In the genomic region with DNA sequence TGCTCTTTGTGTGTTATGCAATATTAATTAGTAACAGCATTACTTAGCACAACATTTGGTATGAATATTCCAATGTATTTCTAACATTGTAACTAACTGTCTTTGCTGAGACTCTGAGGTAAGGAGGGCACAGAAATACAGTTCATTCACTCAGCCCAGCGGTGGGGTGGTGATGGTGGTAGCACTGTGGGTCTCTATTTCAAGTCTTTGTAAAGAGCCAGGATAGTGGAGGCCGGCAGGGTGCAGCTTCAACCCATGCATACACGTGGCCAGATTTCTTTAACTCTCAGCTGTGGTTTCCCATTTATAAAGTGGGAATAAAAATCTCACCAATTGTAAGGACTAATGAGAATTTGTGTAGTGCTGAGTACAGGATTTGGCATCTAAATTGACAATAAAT, we compare ENCODE assay signal across 23 mouse cellular contexts.
DNase-seq lines count a peak whose midpoint lies in the region; ATAC-seq and TF ChIP-seq lines count a peak whose summit lies in the region.
"Had no signal": no experiment of that assay in that cellular context is flagged by ENCODE, and none has a peak within 500 bp of the region (broad histone marks: within the 10 kb centered on the region; RNA-seq: fewer than 3 reads in every experiment).

No protein-coding gene starts in this region.

- DNase-seq in forebrain, embryonic 14.5 days (ENCODE audit: low spot score) = peak; percentile 5
- no peak for DNase-seq in forebrain, embryonic 11.5 days (ENCODE audit: low spot score)
- no peak for DNase-seq in forebrain, postnatal 0 days
- peak; percentile 32 for DNase-seq in brain, embryonic 14.5 days (ENCODE audit: low read depth)
- DNase-seq in urinary bladder, adult 2 months (ENCODE audit: low spot score) = no peak
- DNase-seq: adrenal gland, adult 2 months; adrenal gland, adult 8-10 months; adrenal gland, postnatal 10 days; adrenal gland, postnatal 14 days; adrenal gland, postnatal 25 days; adrenal gland, postnatal 36 days; B cell, adult 2 months; cerebellum, adult 11 months; cerebellum, adult 11-12 months; cerebellum, adult 18-20 months had no signal

- WGBS in forebrain, embryonic 13.5 days = 42% methylated on average over 3 of the region's 3 CpGs
- 30% methylated on average over 3 of the region's 3 CpGs for WGBS in forebrain, embryonic 15.5 days
- WGBS in forebrain, embryonic 14.5 days = 31% methylated on average over 3 of the region's 3 CpGs
- WGBS in forebrain, embryonic 11.5 days = 80% methylated on average over 3 of the region's 3 CpGs
- WGBS in forebrain, embryonic 16.5 days = 37% methylated on average over 3 of the region's 3 CpGs
- WGBS in forebrain, postnatal 0 days = 24% methylated on average over 3 of the region's 3 CpGs

- TF ChIP-seq POLR2A in brain, embryonic 14.5 days (IDR thresholded peaks at IDR 0.05; ENCODE audit: borderline replicate concordance, extremely low read depth, insufficient read depth, insufficient read length, poor library complexity, severe bottlenecking) = no peak

- peaks cover 33% of the 10 kb centered on the region for H3K36me3 ChIP-seq in forebrain, embryonic 13.5 days (ENCODE audit: poor library complexity, severe bottlenecking)
- H3K36me3 ChIP-seq in forebrain, embryonic 15.5 days = peaks cover 19% of the 10 kb centered on the region
- peaks cover 29% of the 10 kb centered on the region; the same call in 1 of the 2 replicates for H3K36me3 ChIP-seq in forebrain, embryonic 14.5 days (ENCODE audit: control insufficient read depth, insufficient read depth, low read length)
- H3K36me3 ChIP-seq in forebrain, embryonic 11.5 days (ENCODE audit: control insufficient read depth, insufficient read depth, low read length) = no peaks in the 10 kb centered on the region
- 0 out of 2 replicates have a peak, but pooled peaks cover 2% of the 10 kb centered on the region for H3K36me3 ChIP-seq in forebrain, embryonic 16.5 days (ENCODE audit: control insufficient read depth, insufficient read depth)
- peaks cover 13% of the 10 kb centered on the region for H3K36me3 ChIP-seq in forebrain, postnatal 0 days (ENCODE audit: insufficient read depth)

- H3K9me3 ChIP-seq in forebrain, embryonic 13.5 days (replicated peaks) = no peaks in the 10 kb centered on the region
- H3K9me3 ChIP-seq in forebrain, embryonic 15.5 days = no peaks in the 10 kb centered on the region
- no peaks in the 10 kb centered on the region for H3K9me3 ChIP-seq in forebrain, embryonic 14.5 days (replicated peaks; ENCODE audit: control insufficient read depth, low read length)
- H3K9me3 ChIP-seq in forebrain, embryonic 11.5 days (ENCODE audit: control insufficient read depth, low read length) = no peaks in the 10 kb centered on the region
- no peaks in the 10 kb centered on the region for H3K9me3 ChIP-seq in forebrain, embryonic 16.5 days (ENCODE audit: control insufficient read depth, low read length)
- no peaks in the 10 kb centered on the region for H3K9me3 ChIP-seq in forebrain, postnatal 0 days (ENCODE audit: low read length)
- H3K9me3 ChIP-seq: G1E had no signal

- no peak overlapping the region for H3K9ac ChIP-seq in forebrain, embryonic 13.5 days
- H3K9ac ChIP-seq in forebrain, embryonic 15.5 days (replicated peaks) = no peak overlapping the region
- no peak overlapping the region for H3K9ac ChIP-seq in forebrain, embryonic 14.5 days (ENCODE audit: low read length)
- H3K9ac ChIP-seq in forebrain, embryonic 11.5 days (ENCODE audit: low read length) = no peak overlapping the region
- no peak overlapping the region for H3K9ac ChIP-seq in forebrain, embryonic 16.5 days (replicated peaks; ENCODE audit: low read depth, low read length)
- no peak overlapping the region for H3K9ac ChIP-seq in forebrain, postnatal 0 days

- no peak overlapping the region for H3K4me3 ChIP-seq in forebrain, embryonic 13.5 days
- H3K4me3 ChIP-seq in forebrain, embryonic 15.5 days = no peak overlapping the region
- no peak overlapping the region for H3K4me3 ChIP-seq in forebrain, embryonic 14.5 days (ENCODE audit: low read depth, low read length)
- no peak overlapping the region for H3K4me3 ChIP-seq in forebrain, embryonic 11.5 days (ENCODE audit: low read depth, low read length)
- H3K4me3 ChIP-seq in forebrain, embryonic 16.5 days (replicated peaks; ENCODE audit: low read length) = no peak overlapping the region
- no peak overlapping the region for H3K4me3 ChIP-seq in forebrain, postnatal 0 days (ENCODE audit: low read depth, low read length)

- H3K4me2 ChIP-seq in forebrain, embryonic 13.5 days = no peak overlapping the region
- no peak overlapping the region for H3K4me2 ChIP-seq in forebrain, embryonic 15.5 days (replicated peaks)
- H3K4me2 ChIP-seq in forebrain, embryonic 14.5 days (ENCODE audit: low read length) = no peak overlapping the region
- H3K4me2 ChIP-seq in forebrain, embryonic 11.5 days (ENCODE audit: low read depth, low read length, severe bottlenecking) = no peak overlapping the region
- no peak overlapping the region for H3K4me2 ChIP-seq in forebrain, embryonic 16.5 days (ENCODE audit: low read length)
- H3K4me2 ChIP-seq in forebrain, postnatal 0 days (ENCODE audit: low read depth) = no peak overlapping the region

- no peak overlapping the region for H3K27ac ChIP-seq in forebrain, embryonic 13.5 days
- H3K27ac ChIP-seq in forebrain, embryonic 15.5 days (replicated peaks) = no peak overlapping the region
- H3K27ac ChIP-seq in forebrain, embryonic 14.5 days (ENCODE audit: low read depth, low read length) = no peak overlapping the region
- no peak overlapping the region for H3K27ac ChIP-seq in forebrain, embryonic 11.5 days (ENCODE audit: low read depth, low read length)
- no peak overlapping the region for H3K27ac ChIP-seq in forebrain, embryonic 16.5 days (ENCODE audit: low read length)
- no peak overlapping the region for H3K27ac ChIP-seq in forebrain, postnatal 0 days (ENCODE audit: low read depth, low read length)

- ATAC-seq in forebrain, embryonic 13.5 days = peak; percentile 67; the same call in 1 of the 2 replicates
- no peak for ATAC-seq in forebrain, embryonic 15.5 days (replicated peaks)
- peak; percentile 55 for ATAC-seq in forebrain, embryonic 14.5 days
- no peak for ATAC-seq in forebrain, embryonic 11.5 days (replicated peaks; ENCODE audit: low FRiP score)
- peak; percentile 49; the same call in 1 of the 2 replicates for ATAC-seq in forebrain, embryonic 16.5 days
- ATAC-seq in forebrain, postnatal 0 days = no peak
- ATAC-seq: activated CD4-positive, CD25-positive, alpha-beta regulatory T cell, adult 4 months; CD4-positive, CD25-positive, alpha-beta regulatory T cell, adult 4 months; Patski had no signal

- TF ChIP-seq CTCF in forebrain, postnatal 0 days (IDR thresholded peaks at IDR 0.05; ENCODE audit: low read depth) = no peak
- TF ChIP-seq CTCF in brain, embryonic 14.5 days (IDR thresholded peaks at IDR 0.05; ENCODE audit: borderline replicate concordance, extremely low read depth, insufficient read depth, insufficient read length) = no peak

- no peaks in the 10 kb centered on the region for H3K27me3 ChIP-seq in forebrain, embryonic 13.5 days
- H3K27me3 ChIP-seq in forebrain, embryonic 15.5 days = no peaks in the 10 kb centered on the region
- no peaks in the 10 kb centered on the region for H3K27me3 ChIP-seq in forebrain, embryonic 14.5 days (replicated peaks; ENCODE audit: control insufficient read depth, insufficient read depth, low read length)
- no peaks in the 10 kb centered on the region for H3K27me3 ChIP-seq in forebrain, embryonic 11.5 days (ENCODE audit: control insufficient read depth, insufficient read depth, low read length)
- no peaks in the 10 kb centered on the region for H3K27me3 ChIP-seq in forebrain, embryonic 16.5 days (replicated peaks; ENCODE audit: control insufficient read depth, insufficient read depth, low read length)
- no peaks in the 10 kb centered on the region for H3K27me3 ChIP-seq in forebrain, postnatal 0 days (ENCODE audit: insufficient read depth, low read length)
- H3K27me3 ChIP-seq: CH12.LX, Patski had no signal

- H3K4me1 ChIP-seq in forebrain, embryonic 13.5 days = peaks cover 15% of the 10 kb centered on the region
- peaks cover 12% of the 10 kb centered on the region for H3K4me1 ChIP-seq in forebrain, embryonic 15.5 days
- H3K4me1 ChIP-seq in forebrain, embryonic 14.5 days (ENCODE audit: control insufficient read depth, insufficient read depth, low read length) = peaks cover 4% of the 10 kb centered on the region; the same call in 1 of the 2 replicates
- no peaks in the 10 kb centered on the region for H3K4me1 ChIP-seq in forebrain, embryonic 11.5 days (replicated peaks; ENCODE audit: control insufficient read depth, insufficient read depth, low read length)
- H3K4me1 ChIP-seq in forebrain, embryonic 16.5 days (replicated peaks; ENCODE audit: control insufficient read depth, insufficient read depth, low read length) = 0 out of 2 replicates have a peak, but pooled peaks cover 2% of the 10 kb centered on the region
- no peaks in the 10 kb centered on the region for H3K4me1 ChIP-seq in forebrain, postnatal 0 days (ENCODE audit: insufficient read depth)

Comparison
In these comparisons a context has a peak if more than half of its experiments do, and no peak if none do; other contexts are left out.
1. ATAC-seq: peak in forebrain, embryonic 13.5 days (single experiment), forebrain, embryonic 14.5 days (single experiment) and forebrain, embryonic 16.5 days (single experiment); none in forebrain, embryonic 15.5 days (single experiment), forebrain, embryonic 11.5 days (single experiment) and forebrain, postnatal 0 days (single experiment).
2. DNase-seq: peak in forebrain, embryonic 14.5 days (single experiment) and brain, embryonic 14.5 days (single experiment); none in forebrain, embryonic 11.5 days (single experiment), forebrain, postnatal 0 days (single experiment) and urinary bladder, adult 2 months (single experiment).